Mouse (Mus musculus) gastrocnemius, postnatal 4 days (tissue): ENCODE measurements at regions not wholly inside any gene's neighbourhood (a gene's known extent, or its start where the extent isn't known, plus 50 kb on each side); places are given as distances from the start of the nearest gene placed in this dataset.
"Not testable (repeated sequence)": the region's sequence is repeated elsewhere in the genome, so short reads cannot be mapped to it uniquely, and the experiment has no call there.

Source experiments
- DNase-seq, 2 experiments: peaks; one replicate each; pipeline ENCODE4 v3.0.0; 2021 to 2022; ENCODE audit warnings: low spot score in 2 of 2, mixed read lengths in 2 of 2

GRCm38 (mm10) chr5:148820476-148820875 lies 108.6 kb downstream of the Katnal1 start:
- no peak for DNase-seq

GRCm38 (mm10) chr5:148819423-148819822 lies 109.7 kb downstream of the Katnal1 start:
- no peak for DNase-seq

- DNase-seq = no peak
Observed at GRCm38 (mm10) chr5:148818746-148819145, 110.4 kb downstream of the Katnal1 start.

- DNase-seq = no peak
Observed at GRCm38 (mm10) chr5:148812840-148813239, 116.3 kb downstream of the Katnal1 start.

GRCm38 (mm10) chr5:148812016-148812415 lies 117.1 kb downstream of the Katnal1 start:
- DNase-seq = peak in 1 of 2 experiments; percentile 64

GRCm38 (mm10) chr5:148809485-148809884 lies 119.6 kb downstream of the Katnal1 start:
- no peak for DNase-seq

- DNase-seq = no peak
Observed at GRCm38 (mm10) chr5:148809055-148809454, 120.1 kb downstream of the Katnal1 start.

GRCm38 (mm10) chr5:148808426-148808825 lies 120.7 kb downstream of the Katnal1 start:
- peak in 1 of 2 experiments; percentile 66 for DNase-seq

- DNase-seq = no peak
Observed at GRCm38 (mm10) chr5:148807612-148808011, 121.5 kb downstream of the Katnal1 start.

GRCm38 (mm10) chr5:148805030-148805429 lies 124.1 kb downstream of the Katnal1 start:
- no peak for DNase-seq

- DNase-seq = no peak
Observed at GRCm38 (mm10) chr5:148803772-148804171, 125.3 kb downstream of the Katnal1 start.

- DNase-seq = no peak
Observed at GRCm38 (mm10) chr5:148802720-148803119, 126.4 kb downstream of the Katnal1 start.

- DNase-seq = no peak
Observed at GRCm38 (mm10) chr5:148798541-148798940, 130.6 kb downstream of the Katnal1 start.

GRCm38 (mm10) chr5:148796072-148796471 lies 133.0 kb downstream of the Katnal1 start:
- no peak for DNase-seq

GRCm38 (mm10) chr5:148794465-148794864 lies 134.7 kb downstream of the Katnal1 start:
- peak; percentile 56 to 58 for DNase-seq

GRCm38 (mm10) chr5:148792736-148793440 lies 136.2 kb downstream of the Katnal1 start:
- peak; percentile 79 to 86 for DNase-seq

- DNase-seq = no peak
Observed at GRCm38 (mm10) chr5:148791651-148792050, 137.5 kb downstream of the Katnal1 start.

- DNase-seq = not testable (repeated sequence)
Observed at GRCm38 (mm10) chr5:148790343-148790742, 138.8 kb downstream of the Katnal1 start.

- DNase-seq = no peak
Observed at GRCm38 (mm10) chr5:148789823-148790222, 139.3 kb downstream of the Katnal1 start.

- no peak for DNase-seq
Observed at GRCm38 (mm10) chr5:148789147-148789566, 140.0 kb downstream of the Katnal1 start.

- DNase-seq = no peak
Observed at GRCm38 (mm10) chr5:148788690-148789089, 140.4 kb downstream of the Katnal1 start.

- no peak for DNase-seq
Observed at GRCm38 (mm10) chr5:148787270-148787669, 141.8 kb downstream of the Katnal1 start.

GRCm38 (mm10) chr5:148781076-148781475 lies 148.0 kb downstream of the Katnal1 start:
- DNase-seq = not testable (repeated sequence)
